Comparison of ENCODE assay signal across 10 mouse cellular contexts in genomic region chrX:97142237-97142636, GRCm38 (mm10).
A peak's percentile ranks its signal among the peaks of the same experiment; 100 is the strongest.
DNase-seq lines count a peak whose midpoint lies in the region; ATAC-seq lines count a peak whose summit lies in the region.
"Had no signal": no experiment of that assay in that cellular context is flagged by ENCODE, and none has a peak within 500 bp of the region (broad histone marks: within the 10 kb centered on the region; RNA-seq: fewer than 3 reads in every experiment).

No protein-coding gene starts in this region.

- H3K4me1 ChIP-seq in kidney, embryonic 14.5 days (ENCODE audit: control insufficient read depth, insufficient read depth, low read length): no peaks in the 10 kb centered on the region
- H3K4me1 ChIP-seq in hindbrain, embryonic 14.5 days (replicated peaks; ENCODE audit: control insufficient read depth, insufficient read depth, low read length): no peaks in the 10 kb centered on the region
- no peaks in the 10 kb centered on the region for H3K4me1 ChIP-seq in neural tube, embryonic 11.5 days (ENCODE audit: control insufficient read depth, insufficient read depth, low read length)

- no peak for DNase-seq in kidney, adult 8-10 months
- peak; percentile 0 for DNase-seq in embryo, embryonic 11 days
- no peak for DNase-seq in hindbrain, embryonic 14.5 days (ENCODE audit: low spot score)
- no peak for DNase-seq in neural tube, embryonic 11.5 days (ENCODE audit: low spot score)
- no peak for DNase-seq in urinary bladder, adult 2 months (ENCODE audit: low spot score)
- no peak for DNase-seq in lung, postnatal 4 days
- DNase-seq in B cell, adult 2 months: no peak
- DNase-seq: cerebellum, adult 18-20 months; right cerebral cortex, postnatal 14 days had no signal

- H3K9me3 ChIP-seq in kidney, embryonic 14.5 days (ENCODE audit: control insufficient read depth, low read length): no peaks in the 10 kb centered on the region
- H3K9me3 ChIP-seq in hindbrain, embryonic 14.5 days (ENCODE audit: control insufficient read depth, low read length): no peaks in the 10 kb centered on the region
- H3K9me3 ChIP-seq in neural tube, embryonic 11.5 days (ENCODE audit: control insufficient read depth, low read length): no peaks in the 10 kb centered on the region

- no peak overlapping the region for H3K27ac ChIP-seq in kidney, embryonic 14.5 days (ENCODE audit: low read depth, low read length)
- no peak overlapping the region for H3K27ac ChIP-seq in hindbrain, embryonic 14.5 days
- H3K27ac ChIP-seq in neural tube, embryonic 11.5 days (ENCODE audit: low read depth, low read length): no peak overlapping the region

- H3K36me3 ChIP-seq in kidney, embryonic 14.5 days (ENCODE audit: control insufficient read depth, insufficient read depth, low read length): no peaks in the 10 kb centered on the region
- no peaks in the 10 kb centered on the region for H3K36me3 ChIP-seq in hindbrain, embryonic 14.5 days (replicated peaks; ENCODE audit: control insufficient read depth, insufficient read depth)
- H3K36me3 ChIP-seq in neural tube, embryonic 11.5 days (ENCODE audit: control insufficient read depth, insufficient read depth, low read length): no peaks in the 10 kb centered on the region

- H3K4me3 ChIP-seq in kidney, embryonic 14.5 days (ENCODE audit: low read length): peak overlapping the region; percentile 16; the same call in 1 of the 2 replicates
- peak overlapping the region; percentile 22 for H3K4me3 ChIP-seq in hindbrain, embryonic 14.5 days (replicated peaks; ENCODE audit: low read length)
- H3K4me3 ChIP-seq in neural tube, embryonic 11.5 days (ENCODE audit: low read depth, low read length): peak overlapping the region; percentile 8

- no peaks in the 10 kb centered on the region for H3K27me3 ChIP-seq in kidney, embryonic 14.5 days (ENCODE audit: control insufficient read depth, insufficient read depth, low read length)
- no peaks in the 10 kb centered on the region for H3K27me3 ChIP-seq in hindbrain, embryonic 14.5 days (ENCODE audit: control insufficient read depth, insufficient read depth, low read length)
- no peaks in the 10 kb centered on the region for H3K27me3 ChIP-seq in neural tube, embryonic 11.5 days (ENCODE audit: control insufficient read depth, insufficient read depth, low read length)

- peak overlapping the region; percentile 19; the same call in 1 of the 2 replicates for H3K4me2 ChIP-seq in kidney, embryonic 14.5 days (replicated peaks; ENCODE audit: low read depth, low read length)
- peak overlapping the region; percentile 42 for H3K4me2 ChIP-seq in hindbrain, embryonic 14.5 days (replicated peaks)
- peak overlapping the region; percentile 16; the same call in 1 of the 2 replicates for H3K4me2 ChIP-seq in neural tube, embryonic 11.5 days (ENCODE audit: low read depth)

- H3K9ac ChIP-seq in kidney, embryonic 14.5 days (ENCODE audit: low read depth, low read length): no peak overlapping the region
- no peak overlapping the region for H3K9ac ChIP-seq in hindbrain, embryonic 14.5 days
- no peak overlapping the region for H3K9ac ChIP-seq in neural tube, embryonic 11.5 days (ENCODE audit: low read length)

- no peak for ATAC-seq in kidney, embryonic 14.5 days (ENCODE audit: low FRiP score, low TSS enrichment)
- no peak for ATAC-seq in hindbrain, embryonic 14.5 days (ENCODE audit: low FRiP score)
- ATAC-seq in neural tube, embryonic 11.5 days (ENCODE audit: insufficient read depth, low FRiP score, low TSS enrichment): no peak
